Mouse (Mus musculus) ES-E14 (cell line): Measurements from ENCODE around the gene Rab33b.

ENCODE experiments used
- HCFC1 ChIP-seq: IDR thresholded peaks from 2 replicates; pipeline ENCODE4 v1.6.1; 2012; ENCODE audit warnings: low read length, inconsistent platforms, borderline replicate concordance; ENCODE audit not compliant: insufficient read depth
- ZC3H11A ChIP-seq: IDR thresholded peaks from 2 replicates; pipeline ENCODE4 v1.6.1; 2012; ENCODE audit warnings: low read depth, mild to moderate bottlenecking, inconsistent platforms, low read length, borderline replicate concordance

DNA sequence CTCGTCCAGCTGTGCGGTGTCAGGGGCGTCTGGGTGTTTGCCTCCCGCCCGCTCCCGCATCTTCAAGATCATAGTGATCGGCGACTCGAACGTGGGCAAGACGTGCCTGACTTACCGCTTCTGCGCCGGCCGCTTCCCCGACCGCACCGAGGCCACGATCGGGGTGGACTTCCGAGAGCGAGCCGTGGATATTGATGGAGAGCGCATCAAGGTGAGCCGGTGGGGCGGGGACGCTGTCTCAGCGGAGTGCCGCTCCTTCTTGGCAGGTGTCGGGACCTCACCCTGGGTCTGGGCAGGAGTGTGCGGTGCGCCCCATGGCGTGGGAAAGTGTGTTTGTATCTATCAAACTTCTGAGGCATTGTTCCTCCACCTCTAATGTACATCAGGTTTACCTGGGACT, 650 bp downstream of the Rab33b start:
- TF ChIP-seq ZC3H11A (0 out of 2 replicates have a peak, but pooled peaks have one; percentile 11), HCFC1 (no peak)
